ENCODE assay signal across 8 mouse cellular contexts in genomic region chr4:133169237-133170055, GRCm38 (mm10). TPM values are rescaled to one million over a fixed set of nuclear protein-coding genes. Genes with fewer than 3 reads are reported as not detected.
DNase-seq lines count a peak whose midpoint lies in the region; ATAC-seq and TF ChIP-seq lines count a peak whose summit lies in the region.

No protein-coding gene starts in this region.

- ATAC-seq in neural tube, embryonic 15.5 days (ENCODE audit: low FRiP score): no peak

- no peaks in the 10 kb centered on the region for H3K36me3 ChIP-seq in neural tube, embryonic 15.5 days

- H3K27me3 ChIP-seq in neural tube, embryonic 15.5 days (replicated peaks): no peaks in the 10 kb centered on the region

- H3K4me2 ChIP-seq in neural tube, embryonic 15.5 days: no peak overlapping the region

- no peaks in the 10 kb centered on the region for H3K9me3 ChIP-seq in neural tube, embryonic 15.5 days (replicated peaks)

- 89% methylated on average over 10 of the region's 10 CpGs for WGBS in neural tube, embryonic 15.5 days

- intact Hi-C loops in left cerebral cortex, adult 2 months (cut with DNase I): loop anchor here (5.0 kb wide), 1 partner anchor 37 kb away; the partner anchor contains the start of gene Wasf2
- intact Hi-C loops in left cerebral cortex, postnatal 10 days (cut with DNase I): loop anchor here (5.0 kb wide), 1 partner anchor 37 kb away; the partner anchor contains the start of gene Wasf2

- TF ChIP-seq POLR2A in cortical plate, adult 2 months (IDR thresholded peaks at IDR 0.05; ENCODE audit: extremely low read depth, insufficient read depth, low read length): no peak; the same call in 1 of the 2 replicates

- H3K4me3 ChIP-seq in left cerebral cortex, adult 2 months: no peak overlapping the region
- no peak overlapping the region for H3K4me3 ChIP-seq in cortical plate, adult 2 months (ENCODE audit: insufficient read depth, low read length)
- H3K4me3 ChIP-seq in neural tube, embryonic 15.5 days (replicated peaks): no peak overlapping the region

- no peak overlapping the region for H3K9ac ChIP-seq in neural tube, embryonic 15.5 days (replicated peaks)

- H3K4me1 ChIP-seq in cortical plate, adult 2 months (ENCODE audit: control insufficient read depth, insufficient read depth, low read length): peaks cover 9% of the 10 kb centered on the region
- H3K4me1 ChIP-seq in neural tube, embryonic 15.5 days: 0 out of 2 replicates have a peak, but pooled peaks cover 3% of the 10 kb centered on the region

- DNase-seq in left cerebral cortex, adult 2 months (ENCODE audit: extremely low spot score in 1 of 2, low spot score in 2 of 2): no peak
- no peak for DNase-seq in left cerebral cortex, postnatal 10 days (ENCODE audit: extremely low spot score in 1 of 2, low spot score in 2 of 2)
- DNase-seq in kidney, postnatal 25 days: peak; percentile 29 to 62
- peak; percentile 45 to 62 for DNase-seq in natural killer cell, adult 2 months (ENCODE audit: low spot score in 2 of 2)
- DNase-seq in left cerebral cortex, adult 11 months (ENCODE audit: low spot score): no peak
- no peak for DNase-seq in frontal cortex, adult 2 months (ENCODE audit: extremely low spot score in 1 of 2, low spot score in 1 of 2)

- peak overlapping the region; percentile 54 for H3K27ac ChIP-seq in left cerebral cortex, adult 2 months
- H3K27ac ChIP-seq in cortical plate, adult 2 months (ENCODE audit: insufficient read depth, low read length): peak overlapping the region; percentile 92
- H3K27ac ChIP-seq in neural tube, embryonic 15.5 days (replicated peaks): no peak overlapping the region; the same call in 1 of the 2 replicates

- no peak for TF ChIP-seq CTCF in left cerebral cortex, adult 2 months (IDR thresholded peaks at IDR 0.05)
- TF ChIP-seq CTCF in cortical plate, adult 2 months (IDR thresholded peaks at IDR 0.05; ENCODE audit: extremely low read depth, insufficient read depth, low read length): no peak

RNA-seq across cellular contexts. Expression of gene Wasf2, which starts 39.1 kb away (rescaled TPM):
- total RNA-seq in left cerebral cortex, adult 2 months (2021): 10 to 100 TPM; 25.7 to 34.3 TPM
- total RNA-seq in left cerebral cortex, postnatal 10 days (2021): 10 to 100 TPM; 23.9 to 38.5 TPM
- polyA plus RNA-seq in cortical plate, adult 2 months (2012; rRNA removed): 14.7 and 15.6 TPM in 2 replicates
- polyA plus RNA-seq in neural tube, embryonic 15.5 days (2015; fragmentation: Nextera tagmentation; extraction: Ambion mirVana): 22.2 and 45.6 TPM in 2 replicates
- 14.2 and 16.3 TPM in 2 replicates for polyA plus RNA-seq in frontal cortex, adult 2 months (2012; rRNA removed)

RNA-seq across cellular contexts. Expression of gene Cd164l2, which starts 42.5 kb away (rescaled TPM):
- 1 to 10 TPM; 7.3 to 7.7 TPM for total RNA-seq in left cerebral cortex, adult 2 months (2021)
- 1 to 10 TPM; 1.3 to 1.5 TPM for total RNA-seq in left cerebral cortex, postnatal 10 days (2021)
- polyA plus RNA-seq in cortical plate, adult 2 months (2012; rRNA removed): 10.9 and 11.9 TPM in 2 replicates
- polyA plus RNA-seq in neural tube, embryonic 15.5 days (2015; fragmentation: Nextera tagmentation; extraction: Ambion mirVana): 2.6 and 3.9 TPM in 2 replicates
- polyA plus RNA-seq in frontal cortex, adult 2 months (2012; rRNA removed): 8.1 and 9.9 TPM in 2 replicates

RNA-seq across cellular contexts. Expression of gene Gpr3, which starts 42.9 kb away (rescaled TPM):
- total RNA-seq in left cerebral cortex, adult 2 months (2021): 10 to 100 TPM; 12.5 to 15.6 TPM
- total RNA-seq in left cerebral cortex, postnatal 10 days (2021): 1 to 10 TPM; 5.1 to 5.2 TPM
- 11.2 and 16.1 TPM in 2 replicates for polyA plus RNA-seq in cortical plate, adult 2 months (2012; rRNA removed)
- 1.3 and 2.5 TPM in 2 replicates for polyA plus RNA-seq in neural tube, embryonic 15.5 days (2015; fragmentation: Nextera tagmentation; extraction: Ambion mirVana)
- polyA plus RNA-seq in frontal cortex, adult 2 months (2012; rRNA removed): 8.9 and 14.7 TPM in 2 replicates

Comparison
In these comparisons a context has a peak if more than half of its experiments do, and no peak if none do; other contexts are left out.
1. DNase-seq: peak in kidney, postnatal 25 days (2 of 2) and natural killer cell, adult 2 months (2 of 2); none in left cerebral cortex, adult 2 months (0 of 2), left cerebral cortex, postnatal 10 days (0 of 2), left cerebral cortex, adult 11 months (single experiment) and frontal cortex, adult 2 months (0 of 2).